Mouse (Mus musculus): ENCODE results near the gene Ubac2. TPM values are rescaled to one million over a fixed set of nuclear protein-coding genes. Genes with fewer than 3 reads are reported as not detected.

Ubac2 gene
- polyA plus RNA-seq, 1 experiment from 2014 or later = 58.9 TPM

DNA sequence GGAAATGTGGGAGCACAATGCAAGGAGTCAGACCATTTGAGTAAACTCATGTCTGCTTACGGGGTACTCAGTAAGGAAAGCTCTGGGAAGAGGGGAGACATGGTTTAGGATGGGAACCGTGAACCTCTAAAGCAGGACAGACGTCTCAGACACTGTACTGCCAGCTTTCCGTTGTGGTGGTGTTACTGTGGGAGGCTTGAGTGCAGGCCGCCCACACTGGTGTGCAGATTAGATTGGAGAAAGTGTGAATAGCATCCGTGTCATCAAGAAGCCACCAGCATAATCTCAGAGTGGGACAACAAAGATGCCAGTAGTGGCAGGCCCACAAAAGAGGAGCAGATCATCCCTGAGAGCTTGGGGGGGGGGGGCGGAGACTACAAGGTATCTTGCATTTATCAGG, 123.8 kb downstream of the Ubac2 start:
- ATAC-seq (ENCODE audit: low FRiP score, low read depth) = no peak
- Histone ChIP-seq H3K27ac (replicated peaks) (no peak overlapping the region), H3K4me2 (replicated peaks) (no peak overlapping the region), H3K36me3 (peaks cover 4% of the 10 kb centered on the region; the same call in 1 of the 2 replicates), H3K4me3 (no peak overlapping the region), H3K9me3 (no peaks in the 10 kb centered on the region), H3K4me1 (no peaks in the 10 kb centered on the region), H3K9ac (replicated peaks) (no peak overlapping the region), H3K27me3 (no peaks in the 10 kb centered on the region)
- WGBS = 90% methylated on average over 7 of the region's 7 CpGs

DNA sequence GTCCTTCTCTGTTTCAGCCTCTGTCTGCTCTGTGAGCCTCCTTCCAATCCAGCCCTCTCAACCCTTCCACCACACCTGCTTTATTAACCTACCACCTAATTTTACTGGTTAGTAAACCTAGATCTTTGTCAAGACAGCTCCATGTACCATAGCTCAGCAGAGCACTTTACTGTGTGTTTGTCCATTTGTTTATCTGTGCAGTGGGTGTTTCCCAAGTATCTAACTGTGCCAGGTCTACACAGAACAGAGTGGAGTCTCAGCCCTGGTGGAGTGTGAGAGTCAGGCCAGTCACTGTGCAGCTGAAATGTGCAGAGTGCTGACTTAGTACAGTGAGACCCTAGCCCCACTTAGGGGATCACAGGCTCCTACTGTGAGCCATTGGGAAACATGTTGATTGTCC, 125.4 kb downstream of the Ubac2 start:
- Histone ChIP-seq H3K27ac (replicated peaks) (no peak overlapping the region), H3K36me3 (peaks cover 7% of the 10 kb centered on the region; the same call in 1 of the 2 replicates), H3K4me2 (replicated peaks) (no peak overlapping the region), H3K4me3 (no peak overlapping the region), H3K27me3 (no peaks in the 10 kb centered on the region), H3K4me1 (no peaks in the 10 kb centered on the region), H3K9me3 (no peaks in the 10 kb centered on the region), H3K9ac (replicated peaks) (no peak overlapping the region)
- no peak for ATAC-seq (ENCODE audit: low FRiP score, low read depth)

GRCm38 (mm10) chr14:122008261-122008660, 129.8 kb downstream of the Ubac2 start:
- no peak for ATAC-seq (ENCODE audit: low FRiP score, low read depth)
- WGBS = 87% methylated on average over 4 of the region's 4 CpGs
- Histone ChIP-seq H3K9ac (replicated peaks) (no peak overlapping the region), H3K27ac (replicated peaks) (no peak overlapping the region), H3K4me1 (no peaks in the 10 kb centered on the region), H3K27me3 (no peaks in the 10 kb centered on the region), H3K4me3 (no peak overlapping the region), H3K4me2 (replicated peaks) (no peak overlapping the region), H3K9me3 (no peaks in the 10 kb centered on the region), H3K36me3 (peaks cover 14% of the 10 kb centered on the region)

DNA sequence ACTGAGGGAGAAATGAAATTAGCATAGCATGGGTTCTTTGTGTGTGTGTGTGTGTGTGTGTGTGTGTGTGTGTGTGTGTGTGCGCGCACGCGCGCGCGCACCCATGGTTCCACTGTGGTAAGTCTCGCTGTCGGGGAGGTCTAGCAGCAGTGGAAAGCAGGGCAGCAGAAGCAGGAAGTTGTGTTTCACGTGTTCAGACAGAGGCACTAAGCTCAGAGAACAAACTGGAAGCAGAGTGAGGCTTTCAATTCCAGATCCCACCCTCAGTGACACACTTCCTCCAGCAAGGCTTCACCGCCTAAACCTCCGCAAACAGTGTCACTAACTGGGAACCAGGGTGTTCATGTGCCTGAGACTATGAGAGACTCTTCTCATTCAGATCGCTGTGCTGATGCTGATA, 131.1 kb downstream of the Ubac2 start:
- Histone ChIP-seq H3K36me3 (peaks cover 18% of the 10 kb centered on the region), H3K9me3 (no peaks in the 10 kb centered on the region), H3K27me3 (no peaks in the 10 kb centered on the region), H3K9ac (replicated peaks) (no peak overlapping the region), H3K4me1 (no peaks in the 10 kb centered on the region), H3K4me2 (replicated peaks) (no peak overlapping the region), H3K27ac (replicated peaks) (no peak overlapping the region), H3K4me3 (no peak overlapping the region)
- no peak for ATAC-seq (ENCODE audit: low FRiP score, low read depth)
- 93% methylated on average over 13 of the region's 13 CpGs for WGBS

DNA sequence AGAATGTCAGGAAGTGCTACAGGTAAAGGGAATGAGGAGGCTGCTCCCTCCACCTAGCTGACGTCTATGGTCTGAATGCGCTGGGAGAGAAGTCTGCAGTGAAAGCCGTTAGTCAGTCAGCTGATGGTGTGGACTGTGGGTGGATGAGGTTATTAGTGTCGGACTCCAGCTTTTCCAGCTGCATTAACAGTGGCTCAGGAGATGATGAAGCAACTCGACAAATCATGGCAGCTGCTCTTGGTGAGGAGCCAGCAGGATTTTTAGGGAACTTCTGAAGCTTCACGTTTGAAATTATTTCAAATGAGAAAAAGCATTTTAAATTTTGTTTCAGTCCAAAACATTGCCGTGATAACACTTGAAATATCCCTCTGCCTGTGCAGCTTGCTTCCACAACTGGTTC, 131.9 kb downstream of the Ubac2 start:
- 91% methylated on average over 7 of the region's 7 CpGs for WGBS
- no peak overlapping the region for H3K27ac ChIP-seq (replicated peaks)
- H3K4me1 ChIP-seq = no peaks in the 10 kb centered on the region
- H3K36me3 ChIP-seq = peaks cover 20% of the 10 kb centered on the region
- no peak overlapping the region for H3K9ac ChIP-seq (replicated peaks)
- no peaks in the 10 kb centered on the region for H3K27me3 ChIP-seq
- H3K4me3 ChIP-seq = no peak overlapping the region
- no peak for ATAC-seq (ENCODE audit: low FRiP score, low read depth)
- H3K4me2 ChIP-seq (replicated peaks) = no peak overlapping the region
- H3K9me3 ChIP-seq = no peaks in the 10 kb centered on the region

- 96% methylated on average over 8 of the region's 8 CpGs for WGBS
- Histone ChIP-seq H3K4me2 (replicated peaks) (no peak overlapping the region), H3K4me3 (no peak overlapping the region), H3K4me1 (no peaks in the 10 kb centered on the region), H3K27me3 (no peaks in the 10 kb centered on the region), H3K36me3 (peaks cover 23% of the 10 kb centered on the region), H3K27ac (replicated peaks) (no peak overlapping the region), H3K9ac (replicated peaks) (no peak overlapping the region), H3K9me3 (no peaks in the 10 kb centered on the region)
- ATAC-seq (ENCODE audit: low FRiP score, low read depth) = no peak
Measured at GRCm38 (mm10) chr14:122011768-122012167, 133.3 kb downstream of the Ubac2 start.

DNA sequence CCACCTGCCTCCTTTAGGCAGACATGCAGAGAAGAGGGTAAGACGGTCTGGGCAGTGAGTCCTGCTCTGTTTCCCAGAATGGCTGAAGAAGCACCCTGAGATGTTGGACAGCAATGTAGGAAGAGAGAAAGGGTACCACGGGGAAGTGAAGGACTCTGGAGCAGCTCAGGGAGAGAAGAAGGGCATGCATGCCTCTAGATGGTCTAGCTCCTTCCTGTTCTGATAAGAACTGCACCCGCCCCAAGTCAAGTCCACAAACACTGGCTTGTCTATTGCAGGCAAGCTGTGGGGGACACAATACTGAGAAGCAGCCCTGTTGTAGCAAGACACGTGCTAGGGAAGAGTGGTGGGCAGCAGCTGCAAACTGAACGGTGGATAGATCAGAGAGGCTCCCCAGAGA, 133.8 kb downstream of the Ubac2 start:
- ATAC-seq (ENCODE audit: low FRiP score, low read depth) = no peak
- Histone ChIP-seq H3K27me3 (no peaks in the 10 kb centered on the region), H3K36me3 (peaks cover 23% of the 10 kb centered on the region), H3K9ac (replicated peaks) (no peak overlapping the region), H3K4me3 (no peak overlapping the region), H3K9me3 (no peaks in the 10 kb centered on the region), H3K27ac (replicated peaks) (no peak overlapping the region), H3K4me2 (replicated peaks) (no peak overlapping the region), H3K4me1 (no peaks in the 10 kb centered on the region)
- 81% methylated on average over 5 of the region's 5 CpGs for WGBS

DNA sequence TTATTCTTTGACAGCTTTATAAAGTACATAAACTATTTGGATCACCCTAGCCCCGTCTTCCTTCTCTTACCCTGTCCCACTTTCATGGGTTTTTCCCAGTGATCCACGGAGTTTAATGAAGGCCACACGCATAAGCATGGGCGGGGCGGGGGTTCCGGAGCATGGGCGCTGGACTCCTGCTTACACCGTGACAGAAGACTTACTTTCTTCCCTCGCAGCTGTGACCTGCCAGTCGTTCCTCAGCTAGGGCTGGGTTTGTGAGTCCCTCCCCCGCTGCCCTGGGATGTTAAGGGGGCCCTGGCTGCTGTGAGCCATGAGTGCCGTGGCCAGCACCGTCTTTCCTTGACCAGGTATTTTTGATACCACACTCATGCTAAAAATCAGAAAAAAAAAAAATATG, 134.4 kb downstream of the Ubac2 start:
- ATAC-seq (ENCODE audit: low FRiP score, low read depth) = no peak
- Histone ChIP-seq H3K27me3 (no peaks in the 10 kb centered on the region), H3K9me3 (no peaks in the 10 kb centered on the region), H3K36me3 (peaks cover 23% of the 10 kb centered on the region), H3K27ac (replicated peaks) (no peak overlapping the region), H3K9ac (replicated peaks) (no peak overlapping the region), H3K4me1 (no peaks in the 10 kb centered on the region), H3K4me3 (no peak overlapping the region), H3K4me2 (replicated peaks) (no peak overlapping the region)
- 78% methylated on average over 13 of the region's 13 CpGs for WGBS

- no peaks in the 10 kb centered on the region for H3K27me3 ChIP-seq
- H3K9me3 ChIP-seq = no peaks in the 10 kb centered on the region
- H3K36me3 ChIP-seq = peaks cover 23% of the 10 kb centered on the region
- whole genome bisulfite sequencing = 85% methylated on average over 14 of the region's 14 CpGs
- no peaks in the 10 kb centered on the region for H3K4me1 ChIP-seq
- H3K4me2 ChIP-seq (replicated peaks) = no peak overlapping the region
- no peak overlapping the region for H3K27ac ChIP-seq (replicated peaks)
- no peak overlapping the region for H3K4me3 ChIP-seq
- no peak overlapping the region for H3K9ac ChIP-seq (replicated peaks)
- ATAC-seq (ENCODE audit: low FRiP score, low read depth) = peak; percentile 38; the same call in 1 of the 2 replicates
Measured at GRCm38 (mm10) chr14:122013417-122013951, 135.1 kb downstream of the Ubac2 start.

- no peak for ATAC-seq (ENCODE audit: low FRiP score, low read depth)
Measured at GRCm38 (mm10) chr14:122017958-122018357, 139.5 kb downstream of the Ubac2 start.

DNA sequence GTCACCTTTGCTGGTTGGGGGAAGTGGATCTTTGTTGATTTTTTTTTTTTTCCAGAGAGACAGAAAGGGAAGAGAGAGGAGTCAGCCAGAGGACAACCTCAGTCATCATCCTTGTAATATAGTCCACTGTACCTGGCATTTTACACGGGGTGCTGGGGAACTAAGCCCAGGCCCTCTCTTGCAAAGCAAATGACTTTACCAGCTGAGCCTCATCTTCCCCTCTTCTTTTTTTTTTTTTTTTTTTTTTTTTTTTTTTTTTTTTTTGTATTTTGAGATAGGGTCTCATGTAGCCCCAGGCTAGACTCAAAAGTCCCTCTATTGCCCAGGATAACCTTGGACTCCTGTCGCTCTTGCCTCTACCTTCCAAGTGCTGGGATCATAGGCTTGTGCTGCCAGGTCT, 141.0 kb downstream of the Ubac2 start:
- WGBS = 94% methylated on average over 2 of the region's 2 CpGs
- H3K9me3 ChIP-seq = no peaks in the 10 kb centered on the region
- H3K27me3 ChIP-seq = no peaks in the 10 kb centered on the region
- H3K4me1 ChIP-seq = no peaks in the 10 kb centered on the region
- no peak overlapping the region for H3K9ac ChIP-seq (replicated peaks)
- ATAC-seq (ENCODE audit: low FRiP score, low read depth) = no peak
- no peak overlapping the region for H3K4me2 ChIP-seq (replicated peaks)
- no peak overlapping the region for H3K4me3 ChIP-seq
- no peak overlapping the region for H3K27ac ChIP-seq (replicated peaks)
- H3K36me3 ChIP-seq = peaks cover 33% of the 10 kb centered on the region; the same call in 1 of the 2 replicates

More at GRCm38 (mm10) chr14:122017958-122018357, 139.5 kb downstream of the Ubac2 start:
- H3K4me3 ChIP-seq = no peak overlapping the region
- no peak overlapping the region for H3K9ac ChIP-seq (replicated peaks)
- 82% methylated on average over 2 of the region's 2 CpGs for WGBS
- H3K27ac ChIP-seq (replicated peaks) = no peak overlapping the region
- H3K9me3 ChIP-seq = no peaks in the 10 kb centered on the region
- H3K4me1 ChIP-seq = no peaks in the 10 kb centered on the region
- H3K36me3 ChIP-seq = peaks cover 32% of the 10 kb centered on the region; the same call in 1 of the 2 replicates
- H3K4me2 ChIP-seq (replicated peaks) = no peak overlapping the region
- no peaks in the 10 kb centered on the region for H3K27me3 ChIP-seq

- H3K36me3 ChIP-seq = peaks cover 29% of the 10 kb centered on the region; the same call in 1 of the 2 replicates
- H3K9ac ChIP-seq (replicated peaks) = no peak overlapping the region
- H3K27ac ChIP-seq (replicated peaks) = no peak overlapping the region
- no peaks in the 10 kb centered on the region for H3K4me1 ChIP-seq
- no peak overlapping the region for H3K4me2 ChIP-seq (replicated peaks)
- H3K9me3 ChIP-seq = no peaks in the 10 kb centered on the region
- WGBS = 93% methylated on average over 6 of the region's 6 CpGs
- H3K4me3 ChIP-seq = no peak overlapping the region
- no peaks in the 10 kb centered on the region for H3K27me3 ChIP-seq
- ATAC-seq (ENCODE audit: low FRiP score, low read depth) = no peak
Measured at GRCm38 (mm10) chr14:122020567-122020966, 142.1 kb downstream of the Ubac2 start.

- Histone ChIP-seq H3K4me3 (no peak overlapping the region), H3K27ac (replicated peaks) (no peak overlapping the region), H3K9ac (replicated peaks) (no peak overlapping the region), H3K27me3 (no peaks in the 10 kb centered on the region), H3K9me3 (no peaks in the 10 kb centered on the region), H3K4me2 (replicated peaks) (no peak overlapping the region), H3K36me3 (peaks cover 28% of the 10 kb centered on the region; the same call in 1 of the 2 replicates), H3K4me1 (no peaks in the 10 kb centered on the region)
- WGBS = 93% methylated on average over 1 of the region's 1 CpGs
- no peak for ATAC-seq (ENCODE audit: low FRiP score, low read depth)
Measured at GRCm38 (mm10) chr14:122023054-122023453, 144.6 kb downstream of the Ubac2 start.

Data from midbrain, embryonic 12.5 days (tissue).